Mouse (Mus musculus): ENCODE results near the gene Tsku.
A peak's percentile ranks its signal among the peaks of the same experiment; 100 is the strongest.

Gene Tsku

DNA sequence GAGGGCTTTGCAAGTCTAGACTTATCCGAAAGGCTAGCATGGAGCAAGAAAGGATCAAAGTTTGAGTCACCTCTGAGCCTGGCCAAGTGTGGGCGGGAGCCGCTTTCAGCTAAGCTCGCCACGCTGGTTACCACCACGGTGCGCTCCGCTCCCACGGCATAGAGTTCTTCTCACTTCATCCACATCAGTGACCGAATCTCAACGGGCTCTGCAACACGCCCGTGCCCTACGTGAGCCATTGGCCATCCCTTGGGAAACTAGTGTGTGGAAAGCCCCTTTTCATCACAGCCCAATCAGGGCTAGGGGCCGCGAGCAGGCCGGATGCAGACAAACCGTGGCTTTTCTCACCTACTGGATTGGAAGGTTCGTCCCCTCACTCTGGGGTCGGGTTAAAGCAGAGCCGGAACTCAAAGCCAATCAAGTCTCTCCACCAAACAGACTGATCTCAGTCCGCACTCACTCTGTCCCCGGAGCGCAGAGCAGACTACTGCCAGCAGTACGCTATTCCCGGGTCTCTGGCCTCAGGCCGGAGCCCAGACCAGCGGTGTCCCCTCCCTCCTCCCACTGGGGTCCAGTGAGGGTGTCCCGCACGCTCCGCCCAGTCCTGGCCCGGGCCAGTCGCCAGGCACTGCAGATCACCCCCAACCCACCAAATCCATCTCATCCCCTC is 1.0 kb downstream of the Tsku start:
- DNase-seq (ENCODE audit: low spot score): no peak

DNA sequence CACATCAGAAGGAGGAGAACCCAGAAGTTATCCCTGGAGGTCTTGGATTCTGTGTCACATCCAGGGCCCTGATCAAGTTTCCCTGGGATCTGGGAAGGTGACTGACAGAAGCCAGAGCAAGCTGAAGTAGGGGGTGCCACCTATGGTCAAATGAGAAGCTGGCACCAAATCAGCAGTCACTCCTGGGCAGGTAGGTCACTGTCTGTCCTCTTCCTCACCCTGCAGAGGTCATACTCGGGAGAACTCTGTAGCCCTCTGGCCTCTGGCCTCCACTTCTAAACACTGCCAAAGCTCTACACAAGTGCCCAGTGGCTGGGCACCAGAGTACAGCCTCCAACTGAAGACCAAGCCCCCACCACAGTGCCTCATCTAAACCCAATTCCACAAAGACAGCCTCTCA is 3.1 kb downstream of the Tsku start:
- no peak for DNase-seq (ENCODE audit: low spot score)

DNA sequence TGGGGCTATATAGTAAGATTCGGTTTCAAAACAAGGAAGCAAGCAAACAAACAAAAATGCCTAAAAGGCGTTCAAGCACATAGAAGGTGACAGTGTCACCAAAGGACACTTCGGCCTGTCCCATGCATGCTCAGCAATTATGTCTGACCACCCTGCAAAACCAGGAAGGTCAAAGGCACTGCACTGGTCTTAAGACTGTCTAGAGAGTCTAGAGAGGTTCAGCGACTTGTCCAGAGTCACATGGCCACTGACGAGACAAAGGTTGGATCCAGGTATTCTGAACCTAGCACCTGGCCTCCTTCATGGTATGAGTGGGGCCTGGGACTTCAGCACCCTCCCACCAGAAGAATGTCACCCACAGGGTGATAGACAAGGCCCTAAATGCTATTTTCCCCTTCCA is 3.8 kb downstream of the Tsku start:
- DNase-seq (ENCODE audit: low spot score): no peak

GRCm38 (mm10) chr7:98354921-98355310 is 6.2 kb downstream of the Tsku start:
- DNase-seq (ENCODE audit: low spot score): no peak

DNA sequence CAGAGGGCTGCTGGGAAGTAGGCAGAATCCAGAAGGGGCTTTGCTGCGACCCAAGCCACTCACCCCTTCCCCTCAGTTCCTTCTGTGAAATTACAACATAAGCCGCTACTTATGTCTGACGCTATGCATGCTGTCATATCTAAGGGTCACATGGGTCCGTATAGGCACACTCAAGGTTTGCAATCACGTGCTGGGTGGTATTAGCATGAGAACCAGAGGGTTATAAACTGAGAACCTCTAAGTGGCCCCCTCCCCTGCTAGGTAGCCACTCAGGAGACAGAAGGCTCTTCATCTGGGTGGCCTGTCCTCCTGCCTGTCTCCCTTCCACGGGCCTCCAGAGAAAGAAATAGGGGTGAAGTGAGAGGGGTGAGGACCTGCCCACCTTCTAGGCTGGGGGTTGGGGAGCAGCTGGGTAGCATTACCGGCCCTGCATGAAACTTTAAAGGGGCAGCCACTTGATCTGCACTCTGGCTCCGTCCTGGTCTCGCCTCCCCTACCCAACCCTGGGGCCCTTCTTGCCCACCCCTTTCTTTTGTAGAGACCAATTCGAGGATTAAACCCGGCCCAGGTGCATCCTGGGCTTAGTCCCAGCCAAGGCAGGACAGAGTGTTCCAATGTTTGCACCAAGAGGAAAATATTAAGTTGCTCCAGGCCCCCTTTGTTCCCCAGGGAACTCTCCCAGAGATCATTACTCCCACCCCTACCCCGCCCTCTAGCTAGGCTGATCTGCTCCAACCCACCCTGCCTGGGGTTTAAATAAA is 6.8 kb downstream of the Tsku start:
- no peak for DNase-seq (ENCODE audit: low spot score)

GRCm38 (mm10) chr7:98353616-98354015 is 7.5 kb downstream of the Tsku start:
- DNase-seq (ENCODE audit: low spot score): no peak

- DNase-seq (ENCODE audit: low spot score): no peak
Measured at GRCm38 (mm10) chr7:98351523-98351922, 9.6 kb downstream of the Tsku start.

- DNase-seq (ENCODE audit: low spot score): no peak
Measured at GRCm38 (mm10) chr7:98349821-98350220, 11.3 kb downstream of the Tsku start.

GRCm38 (mm10) chr7:98349096-98349495 is 12.0 kb downstream of the Tsku start:
- DNase-seq (ENCODE audit: low spot score): peak; percentile 84

DNA sequence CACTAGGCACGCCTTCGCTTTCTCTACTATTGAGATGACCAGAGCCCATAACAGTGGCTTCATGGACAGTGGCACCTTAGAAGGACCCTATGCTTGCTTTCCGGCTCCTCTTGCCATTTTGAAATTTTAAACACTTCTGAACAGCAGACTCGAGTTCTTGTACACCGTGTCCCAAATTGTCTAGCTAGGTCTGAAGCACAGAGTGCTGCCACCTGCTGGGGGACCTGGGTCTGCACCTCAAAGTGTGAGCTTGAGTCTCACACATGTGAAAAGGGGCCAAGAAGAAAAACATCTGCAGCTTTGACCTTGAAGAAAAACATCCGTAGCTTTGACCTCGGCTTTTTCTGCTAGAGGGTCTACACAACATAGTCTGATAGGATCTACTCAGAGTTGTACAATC is 13.1 kb downstream of the Tsku start:
- DNase-seq (ENCODE audit: low spot score): peak; percentile 65

GRCm38 (mm10) chr7:98347471-98347870 is 13.7 kb downstream of the Tsku start:
- DNase-seq (ENCODE audit: low spot score): no peak

DNA sequence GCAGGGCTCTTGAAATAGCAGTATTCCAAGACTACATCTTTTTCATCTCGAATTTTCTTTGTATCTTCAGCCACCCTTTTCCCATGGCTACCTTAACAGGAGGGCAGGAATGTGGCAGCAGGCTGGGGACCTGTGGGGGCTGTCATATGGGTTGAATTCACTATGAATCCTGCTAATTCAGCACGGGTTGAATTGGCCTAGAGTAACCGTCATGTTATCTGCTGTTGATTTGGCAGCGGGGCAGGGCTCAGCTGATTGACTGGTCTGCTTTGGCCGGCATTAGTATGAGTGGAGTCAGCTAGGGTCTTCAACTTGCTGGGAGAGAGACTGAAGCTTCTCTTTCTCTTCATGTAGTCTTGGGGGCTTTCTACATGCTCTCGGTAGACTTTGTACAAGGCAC is 16.1 kb downstream of the Tsku start:
- no peak for DNase-seq (ENCODE audit: low spot score)

DNA sequence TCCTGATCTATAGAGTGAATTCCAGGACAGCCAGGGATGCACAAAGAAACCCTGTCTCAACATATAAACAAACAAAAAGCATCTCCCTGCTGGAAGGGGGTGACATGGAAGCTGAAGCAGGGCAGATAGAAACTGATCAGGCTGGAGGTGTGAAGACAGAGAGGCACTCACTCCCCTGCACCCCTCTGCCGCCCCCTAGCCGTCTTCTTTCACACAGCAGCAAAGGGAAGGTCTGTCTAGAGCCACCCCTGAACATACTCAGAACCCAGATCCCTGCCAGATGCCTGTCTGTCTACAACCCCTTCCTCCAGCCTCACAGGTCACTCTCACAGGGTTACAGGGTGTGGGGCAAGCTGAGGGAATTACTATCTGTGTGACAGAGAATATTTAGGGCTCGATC is 16.8 kb downstream of the Tsku start:
- no peak for DNase-seq (ENCODE audit: low spot score)

- DNase-seq (ENCODE audit: low spot score): no peak
Measured at GRCm38 (mm10) chr7:98342249-98342648, 18.9 kb downstream of the Tsku start.

- DNase-seq (ENCODE audit: low spot score): peak; percentile 91
Measured at GRCm38 (mm10) chr7:98341475-98341874, 19.7 kb downstream of the Tsku start.

DNA sequence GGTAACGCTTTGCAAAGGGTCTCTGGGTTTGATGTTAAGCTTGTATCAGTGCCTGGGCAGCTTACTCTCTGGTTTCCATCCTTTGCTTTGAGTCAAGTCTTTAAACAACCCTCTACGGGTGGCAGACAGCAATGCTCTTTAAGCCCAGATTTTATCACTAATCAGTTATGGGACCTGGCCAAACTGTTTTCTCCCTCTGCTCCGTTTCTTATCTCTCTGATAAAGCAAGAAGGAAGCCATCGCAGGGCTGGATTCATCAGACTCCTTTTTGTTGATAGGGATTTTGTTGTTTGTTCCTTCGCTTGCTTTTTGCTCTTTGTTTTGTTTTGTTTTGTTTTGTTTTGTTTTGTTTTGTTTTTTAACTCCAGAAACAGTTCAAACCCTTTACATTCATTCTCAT is 20.8 kb downstream of the Tsku start:
- no peak for DNase-seq (ENCODE audit: low spot score)

- DNase-seq (ENCODE audit: low spot score): no peak
Measured at GRCm38 (mm10) chr7:98333987-98334386, 27.1 kb downstream of the Tsku start.

DNA sequence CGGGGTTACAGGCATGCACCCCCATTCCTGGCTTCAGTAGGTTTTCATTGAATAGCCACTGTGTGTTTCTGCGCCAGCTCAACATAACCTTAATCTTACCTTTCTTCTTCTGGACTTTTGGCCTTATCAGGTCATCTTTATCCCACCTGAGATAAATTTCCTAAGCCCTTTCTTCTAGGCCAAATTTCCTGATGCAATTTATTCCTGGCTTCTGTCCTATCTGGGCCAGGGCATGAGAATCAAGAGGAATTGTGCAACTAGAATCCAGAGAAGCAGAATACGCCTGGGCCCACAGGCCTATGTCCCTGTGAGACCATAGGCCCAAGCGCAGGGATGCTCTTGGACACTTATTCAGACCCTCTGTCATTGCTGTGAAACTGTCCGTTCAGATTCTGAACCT is 27.6 kb downstream of the Tsku start:
- DNase-seq (ENCODE audit: low spot score): no peak

DNA sequence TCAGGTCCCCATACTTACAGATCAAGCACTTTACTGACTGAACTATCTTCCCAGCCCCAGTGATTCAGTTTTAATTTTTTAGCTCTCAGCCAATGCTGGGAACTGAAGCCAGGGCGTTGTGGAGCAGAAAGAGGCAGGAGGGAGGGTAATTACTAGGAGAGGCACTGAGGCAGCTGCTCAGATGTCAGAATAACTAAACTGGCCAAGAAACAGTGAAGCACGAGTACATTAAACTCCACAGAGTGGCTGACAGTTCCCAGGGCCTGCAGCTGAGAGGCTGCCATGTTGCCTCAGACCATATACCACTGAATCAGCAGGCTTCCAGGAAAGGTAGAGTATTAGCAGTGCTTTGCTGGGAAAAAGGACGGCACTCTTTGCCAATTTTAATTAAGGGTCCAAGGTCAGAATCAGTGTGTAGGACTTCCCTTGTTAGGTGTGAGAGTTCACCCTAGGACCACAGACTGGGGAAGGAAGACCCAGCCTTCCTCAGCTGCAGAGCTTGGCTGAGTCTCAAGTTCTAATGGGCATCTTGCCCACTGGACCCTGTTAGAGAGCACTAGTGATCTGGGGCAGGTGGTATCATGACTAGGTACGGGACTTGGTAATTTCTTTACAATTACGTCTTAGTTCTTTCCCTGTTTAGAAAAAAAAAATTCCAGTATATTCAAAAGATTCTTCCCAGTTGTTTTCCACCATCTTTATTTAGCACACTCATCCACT is 28.3 kb downstream of the Tsku start:
- DNase-seq (ENCODE audit: low spot score): no peak

GRCm38 (mm10) chr7:98331932-98332331 is 29.2 kb downstream of the Tsku start:
- no peak for DNase-seq (ENCODE audit: low spot score)

DNA sequence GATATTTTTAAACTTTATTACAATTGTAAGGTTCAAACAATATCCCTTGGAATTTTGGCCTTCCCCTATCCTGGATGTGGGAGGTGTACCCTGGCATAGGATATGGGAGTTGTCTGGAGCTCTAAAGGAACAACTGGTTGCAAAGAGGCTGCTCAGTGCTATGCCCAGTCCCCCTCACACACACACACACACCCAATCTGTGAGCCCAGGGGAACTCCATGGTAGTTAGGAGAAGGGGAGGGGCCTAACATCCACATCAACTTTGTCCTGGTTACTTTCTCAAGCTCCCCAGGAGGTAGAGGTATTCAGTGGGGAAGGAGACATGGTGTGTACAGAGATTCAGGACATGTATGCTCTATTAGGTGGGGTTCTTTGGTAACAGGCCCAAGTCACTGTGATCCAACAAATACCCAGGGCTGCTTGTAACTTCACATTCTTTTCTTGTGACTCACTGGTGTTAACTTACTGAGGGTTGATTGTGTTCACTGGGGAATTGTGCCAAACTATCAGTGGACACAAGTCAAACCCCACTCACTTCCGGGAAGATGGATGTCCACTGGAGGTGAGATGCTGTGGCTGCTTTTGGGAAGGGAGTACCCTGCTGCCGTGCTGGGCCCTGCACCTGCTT is 30.6 kb downstream of the Tsku start:
- DNase-seq (ENCODE audit: low spot score): no peak

DNA sequence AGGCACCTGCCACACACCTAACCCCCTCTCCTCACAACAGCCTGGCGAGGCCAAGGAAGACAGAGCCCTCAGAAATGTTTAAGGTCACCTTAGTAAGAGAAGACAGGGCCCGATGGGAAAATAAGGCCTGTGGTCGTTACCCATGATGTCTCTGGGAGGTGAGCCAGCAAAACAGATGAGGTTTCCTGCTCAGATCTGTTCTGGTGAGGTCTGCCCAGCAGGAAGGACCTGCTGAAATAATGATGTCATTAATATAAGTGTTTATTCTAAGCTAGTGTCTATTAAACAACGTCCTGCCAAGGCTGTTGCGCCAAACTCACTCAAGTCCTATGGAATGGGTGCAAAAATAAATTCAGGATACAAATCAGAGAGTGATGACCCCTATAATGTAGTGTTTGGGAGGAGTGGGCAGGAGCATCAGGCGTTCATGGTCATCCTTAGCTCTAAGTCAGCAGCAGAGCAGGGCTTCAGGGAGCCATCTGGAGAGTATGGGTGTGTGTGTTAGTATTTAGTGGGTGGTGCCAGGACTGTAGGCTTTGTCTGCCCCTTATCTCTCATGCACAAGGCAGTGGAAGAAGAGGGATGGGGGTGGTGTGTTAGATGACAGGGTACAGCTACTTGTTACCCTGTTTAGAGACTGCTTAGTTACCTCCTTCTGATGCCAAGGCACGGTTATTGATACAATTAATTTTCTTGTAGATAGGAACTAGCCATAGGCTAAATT is 31.3 kb downstream of the Tsku start:
- DNase-seq (ENCODE audit: low spot score): no peak

Data from layer of hippocampus, adult 11-12 months (tissue).